Mouse (Mus musculus): ENCODE results near the gene Ift57.

Gene Ift57

DNA sequence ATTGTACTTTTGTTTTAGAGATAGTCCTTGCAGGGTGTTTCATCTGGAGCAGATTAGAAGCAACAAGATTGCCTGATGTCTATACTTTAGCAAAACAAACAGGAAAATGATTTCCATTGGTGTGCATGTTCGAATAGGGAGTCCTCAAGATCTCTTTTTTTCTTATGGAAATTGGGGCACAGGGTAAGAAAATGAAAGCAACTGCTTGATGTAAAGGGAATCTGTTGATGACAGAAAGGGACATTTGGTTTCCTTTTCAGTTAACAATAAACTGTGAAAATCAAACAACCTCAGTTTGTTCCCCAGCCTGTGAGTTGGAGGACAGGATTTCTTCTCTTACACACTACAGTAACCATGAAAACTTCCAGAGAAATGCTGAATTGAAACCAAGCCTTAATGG, 53.9 kb downstream of the Ift57 start:
- DNase-seq (ENCODE audit: low read depth in 2 of 2, low spot score in 2 of 2), result no peak

DNA sequence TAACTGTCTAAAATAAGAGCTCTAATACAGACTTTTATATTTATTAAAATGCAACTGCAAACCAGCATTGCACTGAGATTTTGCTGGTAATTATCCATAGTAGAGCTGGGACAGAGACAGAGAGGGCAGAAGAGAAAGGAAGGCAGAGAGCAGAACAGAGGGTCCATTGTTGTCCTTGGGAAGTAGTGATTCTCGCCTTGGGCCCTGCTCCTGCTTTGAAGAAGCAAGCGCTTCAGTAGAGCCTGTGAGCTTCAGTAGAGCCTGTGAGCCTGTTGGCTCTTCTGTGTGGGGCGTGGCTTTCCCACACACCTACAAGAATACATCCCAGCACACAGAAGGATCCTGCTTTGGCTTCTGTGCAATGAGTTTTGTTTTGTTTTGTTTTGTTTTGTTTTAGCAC, 54.3 kb downstream of the Ift57 start:
- DNase-seq (ENCODE audit: low read depth in 2 of 2, low spot score in 2 of 2), result no peak

DNA sequence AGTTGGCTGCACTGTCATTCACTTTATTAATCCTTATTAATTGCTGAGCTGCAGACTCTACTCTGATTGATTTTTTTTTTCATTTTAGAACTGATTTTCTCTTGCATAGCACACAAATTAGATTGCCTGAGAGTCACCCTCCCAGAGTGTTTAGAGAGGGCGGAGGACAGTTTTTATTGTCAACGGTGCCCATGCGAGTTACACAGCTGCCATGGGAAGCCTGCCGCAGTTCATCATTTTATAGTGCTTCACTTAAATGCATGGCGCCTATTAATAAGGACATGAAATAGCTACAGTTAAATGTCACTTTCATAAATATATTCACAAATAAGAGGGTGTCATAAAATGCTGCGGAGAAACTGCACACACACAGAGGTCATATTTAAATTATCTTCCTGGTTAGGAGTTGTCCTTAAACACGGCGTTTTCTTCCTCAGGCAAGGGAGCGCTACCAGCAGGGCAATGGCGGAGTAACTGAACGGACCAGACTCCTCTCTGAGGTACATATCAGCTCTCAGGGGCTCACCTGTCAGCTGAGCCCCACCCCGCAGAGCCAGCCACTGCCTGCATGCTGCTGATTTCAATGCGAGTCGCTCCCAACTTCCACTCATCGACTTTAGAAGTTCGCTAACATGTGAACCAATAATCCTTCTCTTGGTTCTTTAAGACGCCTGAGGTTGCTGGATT, 61.6 kb downstream of the Ift57 start:
- no peak for DNase-seq (ENCODE audit: low read depth in 2 of 2, low spot score in 2 of 2)

DNA sequence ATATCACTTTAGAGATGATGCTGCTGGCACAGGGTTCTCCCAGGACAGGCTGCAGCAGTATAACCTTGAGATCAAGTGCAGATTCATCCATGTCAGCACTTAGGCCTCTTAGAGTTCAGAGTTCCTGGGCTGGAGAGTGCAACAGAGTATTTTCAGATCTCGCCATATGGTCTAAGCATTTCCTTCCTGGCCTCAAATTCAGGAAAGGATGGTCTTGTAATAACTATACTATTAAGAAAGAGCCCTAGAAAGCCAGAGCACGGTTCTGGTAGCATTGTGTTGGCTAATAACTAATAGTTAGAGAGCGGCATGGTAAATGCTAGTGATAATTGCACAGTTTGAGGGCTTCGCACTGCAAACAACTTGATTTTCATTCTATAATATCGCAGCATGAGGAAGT, 62.9 kb downstream of the Ift57 start:
- no peak for DNase-seq (ENCODE audit: low read depth in 2 of 2, low spot score in 2 of 2)

DNA sequence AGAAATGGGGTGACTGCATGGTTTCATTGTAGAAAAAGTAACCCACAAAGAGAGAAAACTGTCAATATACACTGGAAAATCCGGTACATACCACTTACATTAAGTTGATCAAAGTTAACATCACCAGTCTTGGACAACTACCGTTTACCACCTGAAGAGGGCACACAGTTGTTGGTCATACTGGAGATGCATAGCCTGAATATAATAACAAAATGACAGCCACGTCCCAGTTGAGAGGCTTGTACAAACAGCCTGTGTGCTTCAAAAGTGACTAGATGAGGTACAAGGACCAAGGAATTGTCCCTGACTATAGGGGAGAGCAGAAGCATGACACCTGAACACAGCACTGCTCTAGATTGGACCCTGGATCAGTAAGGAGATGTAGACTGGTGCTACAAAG, 67.3 kb downstream of the Ift57 start:
- DNase-seq (ENCODE audit: low read depth in 2 of 2, low spot score in 2 of 2), result peak; percentile 54 to 69

DNA sequence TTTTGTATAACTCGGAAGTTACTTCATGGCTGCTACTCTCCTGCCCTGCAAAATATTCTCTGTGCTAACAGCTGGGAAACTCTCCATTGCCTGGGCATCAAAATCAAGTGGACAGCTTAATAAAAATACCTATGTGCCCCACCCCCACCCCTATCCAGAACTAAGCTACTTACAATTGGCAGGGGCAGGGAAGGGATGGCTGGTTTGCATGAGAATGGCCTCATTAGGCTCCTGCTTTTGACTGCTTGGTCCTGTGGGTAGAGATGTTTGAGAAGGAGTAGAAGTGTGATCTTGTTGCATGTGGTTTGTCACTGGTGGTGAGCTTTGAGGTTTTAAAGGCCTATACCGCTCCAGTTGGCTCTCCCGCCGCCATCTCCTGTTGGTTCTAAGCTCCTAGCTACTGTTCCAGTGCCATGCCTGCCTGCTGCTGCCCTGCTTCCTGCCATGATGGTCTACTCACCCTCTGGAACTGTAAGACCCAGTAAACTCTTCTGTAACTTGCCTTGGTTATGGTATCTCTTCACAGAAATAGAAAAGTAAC, 69.5 kb downstream of the Ift57 start:
- no peak for DNase-seq (ENCODE audit: low read depth in 2 of 2, low spot score in 2 of 2)

DNA sequence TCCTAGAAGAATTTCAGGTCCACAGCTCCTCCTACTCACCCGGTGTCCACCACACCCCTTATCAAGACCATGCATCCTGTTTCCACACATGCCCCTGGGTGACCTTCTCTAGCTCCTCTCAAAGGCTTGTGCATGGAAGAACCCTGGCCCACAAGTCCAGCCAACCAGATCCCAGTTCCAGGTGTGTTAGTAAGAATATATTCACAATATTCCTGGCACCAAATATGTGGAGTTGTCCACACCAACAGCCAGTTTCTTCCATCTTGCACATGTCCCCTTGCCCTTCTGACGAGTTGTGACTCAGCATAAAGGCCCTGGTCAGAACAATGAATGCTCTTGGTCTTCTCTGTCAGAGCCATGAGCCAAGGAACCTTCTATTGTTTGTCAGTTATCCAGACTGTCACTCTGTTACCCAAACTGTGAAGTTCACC, 70.8 kb downstream of the Ift57 start:
- DNase-seq (ENCODE audit: low read depth in 2 of 2, low spot score in 2 of 2), result no peak

DNA sequence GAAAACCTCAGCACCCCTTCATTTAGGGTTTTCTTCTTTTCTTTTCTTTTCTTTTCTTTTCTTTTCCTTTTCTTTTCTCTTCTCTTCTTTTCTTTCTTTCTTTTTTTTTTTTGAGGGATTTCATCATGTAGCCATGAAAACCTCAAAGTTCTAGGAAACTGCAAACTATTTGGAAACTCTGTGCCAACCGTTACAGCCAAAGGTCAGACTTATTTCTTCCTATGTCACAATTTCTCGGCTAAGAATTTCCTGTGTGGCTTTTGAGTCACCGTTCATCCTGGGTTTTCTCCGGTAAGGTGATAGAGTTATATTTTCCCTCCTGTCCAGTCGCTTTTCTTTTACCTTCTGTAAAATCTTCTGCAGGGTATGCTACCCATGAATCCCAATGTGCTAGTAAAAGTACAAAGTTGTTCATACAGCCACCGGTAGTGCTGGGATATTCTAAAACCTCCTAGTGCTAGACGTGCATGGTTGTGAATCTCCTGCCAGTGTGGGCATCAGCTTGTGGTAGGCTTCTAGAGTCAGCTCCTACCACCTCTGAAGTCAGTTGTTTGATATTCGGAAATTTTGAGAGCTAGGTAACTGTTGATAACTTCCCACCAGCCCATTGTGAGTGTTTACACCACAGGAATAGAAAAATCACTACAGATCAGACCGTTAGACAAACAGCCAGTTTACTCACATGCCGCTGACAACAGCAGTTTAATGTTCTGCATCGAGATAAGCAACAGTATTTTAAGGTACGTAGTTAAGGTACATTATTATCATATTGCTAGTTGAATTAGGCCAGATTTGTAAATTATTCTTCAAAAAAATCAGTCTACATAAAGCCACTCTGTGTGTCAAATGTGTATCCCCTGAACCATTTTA, 71.5 kb downstream of the Ift57 start:
- no peak for DNase-seq (ENCODE audit: low read depth in 2 of 2, low spot score in 2 of 2)

DNA sequence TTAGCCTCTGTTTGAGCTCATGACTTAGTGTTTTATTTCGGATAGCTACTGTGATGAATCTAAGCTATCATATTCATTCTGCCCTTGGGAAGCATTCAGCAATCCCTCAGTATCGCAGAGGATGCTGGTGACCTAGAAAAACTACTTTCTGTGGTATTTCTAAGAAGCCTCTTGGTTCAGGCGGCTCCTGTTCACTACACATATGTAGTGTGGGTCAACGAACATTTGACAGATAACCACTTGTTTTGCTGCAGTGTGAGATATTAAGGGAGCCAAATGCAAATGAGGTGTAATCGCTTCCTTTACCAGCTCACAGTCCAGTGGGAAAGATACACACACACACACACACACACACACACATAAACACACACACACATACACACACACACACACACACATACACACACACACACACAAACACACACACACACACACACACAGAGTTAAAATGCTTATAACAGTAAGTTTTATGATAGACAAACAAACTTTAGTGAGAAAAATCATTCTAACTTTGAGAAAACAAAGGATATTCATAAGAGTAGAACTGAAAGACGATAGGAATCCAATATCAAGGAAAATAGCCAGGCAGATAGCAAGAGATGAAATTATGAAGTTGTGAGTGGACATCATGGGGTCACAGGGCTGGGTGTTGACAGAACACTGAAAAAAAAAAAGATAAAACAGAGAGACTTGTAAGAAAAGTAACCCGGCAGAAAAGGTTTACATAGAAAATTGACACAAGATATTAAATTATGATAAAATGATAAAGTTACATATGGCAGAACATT, 72.8 kb downstream of the Ift57 start:
- no peak for DNase-seq (ENCODE audit: low read depth in 2 of 2, low spot score in 2 of 2)

DNA sequence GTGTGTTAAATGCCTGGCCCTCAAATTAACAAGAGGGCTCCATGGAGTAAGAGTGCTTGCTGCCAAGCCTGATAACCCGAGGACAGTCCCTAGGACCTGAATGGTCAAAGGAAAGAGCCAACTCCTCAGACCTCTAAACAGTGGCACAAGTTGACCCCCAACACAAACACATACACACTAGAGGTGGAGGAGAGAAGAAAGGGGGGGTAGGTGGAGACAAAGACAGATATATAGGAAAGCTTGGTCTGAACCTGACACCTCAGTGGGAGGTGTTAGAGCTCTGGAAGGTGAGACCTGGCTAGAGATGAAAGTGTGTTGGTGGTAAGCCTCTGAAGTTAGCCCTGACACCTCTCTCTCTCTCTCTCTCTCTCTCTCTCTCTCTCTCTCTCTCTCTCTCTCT, 73.5 kb downstream of the Ift57 start:
- no peak for DNase-seq (ENCODE audit: low read depth in 2 of 2, low spot score in 2 of 2)

DNA sequence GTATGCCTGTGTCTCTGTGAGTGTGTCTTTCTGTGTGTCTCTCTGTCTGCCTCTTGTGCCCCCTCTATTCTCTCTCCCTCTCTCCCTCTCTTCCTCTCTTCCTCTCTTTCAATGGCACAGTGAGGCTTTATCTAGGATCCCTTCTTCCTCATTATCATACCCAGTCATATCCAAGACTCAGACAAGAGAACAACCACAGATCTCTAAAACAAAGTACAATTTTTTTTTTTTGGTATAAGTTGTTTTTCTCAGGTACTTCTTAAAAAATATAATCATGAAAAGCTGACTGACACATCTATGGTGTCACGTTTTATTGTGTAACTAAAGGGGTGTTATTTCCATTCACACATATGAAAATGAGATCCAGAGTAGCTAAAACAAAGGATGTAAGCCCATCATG, 74.0 kb downstream of the Ift57 start:
- DNase-seq (ENCODE audit: low read depth in 2 of 2, low spot score in 2 of 2), result no peak

DNA sequence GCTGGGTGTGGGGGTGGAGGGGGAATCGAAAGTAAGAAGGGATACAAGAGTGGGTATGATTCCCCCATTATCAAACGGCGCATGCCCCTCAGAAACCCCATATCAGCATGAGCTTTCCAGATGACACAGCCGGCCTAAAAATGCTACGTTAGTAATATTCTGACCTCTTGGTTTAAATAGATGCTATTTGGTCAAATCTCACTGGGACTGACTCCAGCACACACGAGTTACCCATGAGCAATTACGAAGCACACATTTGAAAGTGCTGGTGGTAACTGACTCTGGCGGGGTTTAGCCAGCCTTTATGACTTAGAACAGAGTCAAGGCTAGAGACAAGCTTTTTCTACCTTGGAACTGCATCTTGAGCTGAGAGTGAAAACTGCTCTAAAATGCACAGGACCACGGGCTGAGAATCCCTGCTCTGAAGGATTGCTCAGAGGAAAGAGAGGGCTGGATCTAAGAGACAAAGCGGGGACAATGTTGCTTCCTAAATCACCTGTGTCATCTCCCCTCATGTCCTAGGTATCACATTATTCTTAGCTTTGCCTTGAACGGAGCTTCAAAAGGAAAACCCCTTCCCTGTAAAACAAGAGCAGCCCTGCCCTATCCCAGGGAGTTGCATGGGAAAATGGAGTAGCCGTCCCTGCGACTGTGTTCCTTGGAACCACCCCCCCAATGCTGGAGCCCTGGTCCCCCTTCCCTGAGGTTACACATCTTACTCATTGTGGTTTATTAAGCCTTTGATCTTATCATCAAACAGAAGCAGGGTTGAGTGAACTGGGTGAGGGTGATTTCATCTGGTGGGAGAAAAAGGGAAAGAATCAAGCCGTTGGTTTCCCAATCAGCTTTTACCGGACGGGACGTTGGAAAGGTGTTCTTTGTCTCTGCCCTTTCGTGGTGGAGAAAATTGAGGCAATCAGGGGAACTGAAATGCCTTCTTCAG, 75.3 kb downstream of the Ift57 start:
- DNase-seq (ENCODE audit: low read depth in 2 of 2, low spot score in 2 of 2), result no peak

DNA sequence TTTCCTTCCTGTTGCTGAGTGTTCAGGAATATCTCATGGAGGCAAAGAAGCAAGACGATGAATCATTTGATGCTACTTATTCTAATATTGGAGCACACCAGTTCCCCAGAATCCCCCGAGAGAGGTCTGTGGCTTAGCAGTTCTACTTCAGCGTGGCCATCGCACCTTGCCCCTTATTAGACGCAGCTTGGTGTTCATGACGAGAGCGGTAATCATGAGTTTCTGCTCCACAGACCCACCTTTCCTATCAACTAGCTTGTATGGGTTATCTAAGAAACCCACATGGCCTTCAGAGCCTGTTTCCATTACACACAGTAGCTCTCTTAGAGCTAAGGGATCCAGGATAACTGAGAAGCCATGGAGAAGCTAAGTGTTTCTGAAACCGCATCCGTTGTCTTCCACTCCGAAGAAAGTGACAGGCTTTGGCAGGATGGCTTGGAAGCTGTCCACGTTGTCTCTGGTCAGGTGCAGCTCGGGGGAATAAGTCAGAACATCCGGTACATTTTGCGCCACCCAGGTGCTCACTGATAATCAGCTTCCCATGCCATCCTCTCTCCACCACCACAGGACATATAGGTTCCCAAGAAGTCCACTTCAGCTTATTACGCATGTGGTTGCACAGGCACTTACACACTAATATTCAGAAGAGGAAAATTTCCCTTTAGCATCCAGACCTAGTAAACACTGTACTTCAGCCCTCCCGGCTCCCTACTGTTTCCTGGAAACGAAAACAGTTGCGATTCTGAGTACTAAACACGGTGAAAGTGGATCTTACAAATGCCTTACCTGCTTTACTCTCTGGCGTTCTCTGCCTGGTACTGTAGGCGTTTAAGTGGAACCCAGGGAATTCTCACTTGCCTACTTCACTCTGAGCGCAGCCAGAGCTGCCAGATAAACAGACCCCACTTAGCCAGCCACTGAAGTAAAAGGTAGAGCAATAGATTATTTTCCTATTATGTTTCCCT, 76.3 kb downstream of the Ift57 start:
- no peak for DNase-seq (ENCODE audit: low read depth in 2 of 2, low spot score in 2 of 2)

DNA sequence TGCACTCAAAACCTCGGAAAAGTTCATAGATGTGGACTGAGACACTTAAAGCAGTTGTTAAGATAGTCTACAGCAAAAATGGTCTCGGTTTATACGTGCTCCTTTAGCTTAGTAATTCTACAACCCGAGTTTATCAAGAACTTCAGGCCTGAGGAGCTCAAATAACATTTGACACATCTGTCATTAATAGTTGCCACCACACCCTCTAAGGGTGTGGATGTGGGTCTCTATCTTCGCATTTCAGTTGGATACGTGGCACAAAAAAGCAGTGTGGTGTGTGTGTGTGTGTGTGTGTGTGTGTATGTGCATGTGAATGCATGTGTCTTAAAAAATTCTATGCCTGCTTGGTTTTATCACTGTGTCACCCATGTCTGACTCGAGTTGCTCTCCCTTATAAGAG, 77.9 kb downstream of the Ift57 start:
- no peak for DNase-seq (ENCODE audit: low read depth in 2 of 2, low spot score in 2 of 2)

DNA sequence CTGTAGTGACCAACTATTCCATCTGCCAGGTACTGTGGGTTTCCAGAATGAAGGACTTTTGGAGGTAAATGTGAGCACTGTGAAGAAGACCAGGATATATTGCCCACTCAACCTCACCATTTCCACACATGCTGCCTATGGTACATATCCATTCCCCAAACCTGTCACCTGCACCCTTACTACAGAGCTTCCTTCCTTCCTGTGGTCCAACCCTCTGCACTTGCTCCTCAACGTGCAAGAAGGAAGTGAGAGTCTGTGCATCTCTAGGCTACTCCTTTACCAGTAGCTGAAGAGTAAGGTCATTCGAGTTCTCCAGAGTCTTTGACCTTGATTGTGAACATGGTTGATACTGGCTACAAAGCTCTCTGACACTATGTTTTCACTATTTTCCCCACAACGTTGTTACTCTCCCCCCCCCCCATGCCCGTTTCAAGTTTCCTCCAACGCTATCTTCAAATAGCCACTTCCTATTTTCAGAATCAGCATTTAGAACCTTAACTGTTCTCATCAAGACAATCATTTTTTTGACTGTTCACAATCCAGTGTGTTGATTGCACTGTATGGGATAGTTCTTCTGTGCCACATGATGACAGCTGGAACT, 82.6 kb downstream of the Ift57 start:
- DNase-seq (ENCODE audit: low read depth in 2 of 2, low spot score in 2 of 2), result no peak

DNA sequence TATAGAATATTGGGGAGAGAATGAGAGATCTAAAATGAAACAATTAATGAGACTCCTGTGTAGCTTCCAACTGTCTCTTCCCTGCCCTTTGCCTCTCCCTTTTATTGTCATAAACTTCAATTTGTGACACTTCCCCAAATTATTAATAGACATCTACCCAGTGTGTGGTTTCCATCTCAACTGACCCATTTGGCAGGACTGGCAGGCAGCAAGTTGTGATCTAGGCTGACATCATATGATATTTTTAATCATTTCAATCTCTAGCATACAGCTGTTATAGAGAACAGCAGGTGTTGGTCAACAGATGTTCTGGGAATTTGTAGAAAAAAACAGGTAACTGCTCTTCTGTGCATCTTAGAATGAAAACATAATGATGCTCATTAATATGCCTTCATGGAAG, 84.3 kb downstream of the Ift57 start:
- no peak for DNase-seq (ENCODE audit: low read depth in 2 of 2, low spot score in 2 of 2)

DNA sequence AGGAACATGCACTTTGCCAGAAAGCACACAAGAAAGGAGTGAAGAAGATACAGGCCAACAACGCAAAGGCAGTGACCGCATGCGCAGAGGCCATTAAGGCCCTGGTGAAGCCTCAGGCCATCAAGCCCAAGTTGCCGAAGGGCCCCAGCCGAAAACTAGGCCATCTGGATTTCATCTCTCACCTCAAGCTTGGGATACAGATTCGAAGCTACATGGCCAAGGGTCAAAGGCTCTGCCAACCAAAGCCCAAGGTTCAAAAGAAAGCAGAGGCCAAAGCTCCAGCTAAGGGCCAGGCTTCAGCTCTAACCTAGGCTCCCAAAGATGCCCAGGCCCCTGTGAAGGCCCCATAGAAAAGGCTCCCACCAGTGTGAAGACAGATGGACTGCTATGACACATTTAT, 87.1 kb downstream of the Ift57 start:
- no peak for DNase-seq (ENCODE audit: low read depth in 2 of 2, low spot score in 2 of 2)

DNA sequence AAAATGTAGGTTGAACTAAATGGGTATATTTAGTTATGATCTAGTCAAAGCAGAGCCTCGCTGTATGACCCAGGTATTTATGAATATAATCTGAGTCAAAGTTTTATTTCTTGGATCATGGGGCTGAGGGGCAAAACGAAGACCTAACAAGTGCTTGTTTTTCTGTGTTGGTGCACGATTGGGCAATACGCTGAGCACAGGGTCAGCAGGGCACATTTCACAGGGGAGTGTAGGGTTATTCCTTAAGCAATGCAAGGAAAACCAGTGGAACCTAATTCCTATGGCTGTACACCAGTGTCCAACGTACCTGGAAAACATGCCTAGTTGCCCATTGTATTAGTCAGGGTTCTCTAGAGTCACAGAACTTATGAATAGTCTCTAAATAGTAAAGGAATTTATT, 88.7 kb downstream of the Ift57 start:
- DNase-seq (ENCODE audit: low read depth in 2 of 2, low spot score in 2 of 2), result no peak

Measured in CD8-positive naive resting alpha-beta T cell, adult 2 months (primary cell).